Mouse (Mus musculus) T-cell, adult 66 days (primary cell): ENCODE measurements around the gene 2610528A11Rik. TPM values are rescaled to one million over a fixed set of nuclear protein-coding genes. Genes with fewer than 3 reads are reported as not detected.

Experiments used
- total RNA-seq, 2 experiments: library from RNA; stranded (reverse); gene quantifications; 3 replicates in 1 of 2; 4 replicates in 1 of 2; pipeline ENCODE4 v1.2.4; 2023

The 2610528A11Rik gene
- total RNA-seq = 1 to 10 TPM in 1 of 2 experiments, not detected in 1; 1.1 TPM

DNA sequence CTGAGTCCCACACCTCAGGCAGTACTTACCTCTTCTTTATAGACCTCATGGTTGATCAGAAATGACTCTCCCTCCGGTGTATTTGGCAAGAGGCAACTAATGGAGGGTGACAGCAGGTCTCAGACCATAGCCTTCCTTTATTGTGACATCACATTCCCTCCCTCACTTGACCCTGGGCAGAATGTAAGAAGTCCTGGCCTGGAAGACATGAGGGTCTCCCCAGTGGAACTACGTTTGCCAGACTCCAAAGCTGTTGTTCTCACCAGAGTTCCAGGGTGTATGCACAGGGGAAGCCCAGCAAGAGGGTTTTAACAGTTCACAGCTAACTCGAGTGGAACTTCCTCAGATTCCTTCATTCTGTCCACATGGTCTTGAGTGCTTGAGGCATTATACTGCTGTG is at the start of gene 2610528A11Rik:
TSS of gene 2610528A11Rik (minus strand) at position 101 of the 400 bp plus-strand sequence.

DNA sequence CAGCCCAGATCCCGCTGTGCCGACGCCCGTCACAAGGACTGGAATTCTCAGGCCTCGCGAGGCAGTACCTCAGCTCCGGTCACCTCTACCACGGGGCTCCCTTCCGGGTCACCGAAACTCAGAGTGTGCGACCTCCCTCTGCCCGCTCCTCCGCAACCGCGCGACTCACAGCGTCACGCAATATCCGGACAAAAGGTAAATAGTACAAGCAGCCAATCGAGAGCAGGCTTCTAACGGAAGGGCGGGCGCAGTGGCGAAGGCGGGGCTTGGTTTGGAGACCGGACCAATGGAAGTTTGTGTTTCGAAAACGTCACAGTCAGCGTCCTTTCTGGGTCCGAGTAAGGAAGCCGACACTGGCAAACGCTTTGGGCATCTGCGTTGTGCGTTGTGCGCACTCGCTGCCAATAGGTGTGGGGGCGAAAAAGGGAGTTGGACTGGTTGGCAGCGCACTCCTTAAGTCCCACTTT is 21.3 kb upstream of the 2610528A11Rik start, which contains the start of gene Ghitm:
TSS of gene Ghitm (minus strand) at position 146 of the 467 bp plus-strand sequence.

DNA sequence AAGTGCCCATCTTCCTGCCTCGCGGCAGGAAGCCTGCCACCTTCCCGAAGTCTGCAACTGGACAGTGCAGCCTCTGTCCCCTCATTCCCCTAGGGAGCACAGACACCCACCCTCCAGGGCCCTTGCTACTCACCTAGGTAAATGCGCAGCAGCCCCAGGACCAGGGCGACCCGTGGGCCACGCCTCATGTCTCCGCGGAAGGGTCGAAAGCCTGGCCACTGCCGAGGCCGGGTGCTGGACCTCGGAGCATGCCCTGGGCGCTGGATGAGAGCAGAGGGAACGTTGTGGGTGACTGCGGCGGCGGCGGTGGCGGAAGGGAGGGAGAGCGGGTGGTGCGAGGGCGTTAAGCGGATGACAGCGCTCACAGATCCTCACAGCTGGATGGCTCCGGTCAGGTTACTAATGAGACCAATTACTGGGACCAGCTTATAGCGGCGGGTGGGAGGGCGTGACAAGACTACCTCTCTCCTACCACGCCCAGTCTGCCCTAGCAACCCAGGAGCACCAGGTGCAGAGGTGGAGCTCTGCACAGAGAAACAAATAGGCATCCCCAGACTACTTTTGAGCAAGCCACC is 15.8 kb downstream of the 2610528A11Rik start, which contains the start of gene Cdhr1:
TSS of gene Cdhr1 (minus strand) at position 392 of the 575 bp plus-strand sequence.

DNA sequence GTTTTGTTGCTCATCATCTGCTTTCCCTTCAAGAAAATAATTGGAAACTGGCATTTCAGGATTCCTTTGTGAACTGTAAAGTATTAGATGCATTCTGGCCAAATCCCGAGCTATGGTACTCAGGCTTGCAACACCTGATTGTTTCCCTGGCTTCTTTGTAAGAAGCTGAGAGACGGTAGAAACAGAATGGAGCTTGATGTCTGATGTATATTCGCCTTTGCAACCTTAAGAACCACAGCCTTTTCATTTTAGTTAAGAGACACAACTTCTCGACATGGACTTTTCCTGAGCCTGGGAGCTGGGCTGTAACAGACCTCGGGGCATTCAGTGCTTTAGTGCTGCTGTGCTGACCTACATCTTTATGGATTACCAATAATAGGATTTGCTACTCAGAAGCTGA is 46.2 kb downstream of the 2610528A11Rik start, which contains the start of gene Lrit2:
TSS of gene Lrit2 (plus strand) at position 301 of the 400 bp plus-strand sequence.

Other genes with a start within 250 kb of the 2610528A11Rik start
- 10 to 100 TPM; 38.4 to 39.1 TPM for gene Ccser2, start 145.2 kb downstream of the 2610528A11Rik start, total RNA-seq
- not detected for gene Rgr, start 65.1 kb downstream of the 2610528A11Rik start, total RNA-seq
- not detected for gene Lrit1, start 59.2 kb downstream of the 2610528A11Rik start, total RNA-seq
- gene Lrit2, start 46.1 kb downstream of the 2610528A11Rik start, total RNA-seq = not detected
- under 1 TPM; 0.20 to 0.27 TPM for gene Cdhr1, start 15.7 kb downstream of the 2610528A11Rik start, total RNA-seq
- 100 to 1,000 TPM; 170 to 184 TPM for gene Ghitm, start 21.2 kb upstream of the 2610528A11Rik start, total RNA-seq